Mouse (Mus musculus) gastrocnemius, postnatal 10 days (tissue): ENCODE data around the gene Eif4b. TPM values are rescaled to one million over a fixed set of nuclear protein-coding genes. Genes with fewer than 3 reads are reported as not detected.
A peak's percentile ranks its signal among the peaks of the same experiment; 100 is the strongest.

Experiments used
- DNase-seq: peaks from one replicate; pipeline ENCODE4 v3.0.0; 2021; ENCODE audit warnings: mixed read lengths
- long read RNA-seq, 2 experiments: library from polyadenylated mRNA; stranded (forward); transcript quantifications; one replicate each; pipeline ENCODE4 v2.0.0; 2021
- total RNA-seq, 2 experiments: library from RNA; stranded (reverse); gene quantifications; 2 replicates each; pipeline ENCODE4 v1.2.3; 2021

Eif4b gene
- 100 to 1,000 TPM; 151 to 152 TPM for total RNA-seq
- long read RNA-seq, experiment 1, transcript Eif4b-201 (15 exons, 3,854 nt), result major isoform, 125 of 163 reads
- long read RNA-seq, experiment 1, partial matches to known transcripts, result 33 of 163 reads
- long read RNA-seq, experiment 1, other reads (novel, unspliced or antisense), result 5 of 163 reads
- long read RNA-seq, experiment 2, transcript Eif4b-201 (15 exons, 3,854 nt), result major isoform, 99 of 129 reads
- long read RNA-seq, experiment 2, partial matches to known transcripts, result 22 of 129 reads
- long read RNA-seq, experiment 2, other reads (novel, unspliced or antisense), result 8 of 129 reads

DNA sequence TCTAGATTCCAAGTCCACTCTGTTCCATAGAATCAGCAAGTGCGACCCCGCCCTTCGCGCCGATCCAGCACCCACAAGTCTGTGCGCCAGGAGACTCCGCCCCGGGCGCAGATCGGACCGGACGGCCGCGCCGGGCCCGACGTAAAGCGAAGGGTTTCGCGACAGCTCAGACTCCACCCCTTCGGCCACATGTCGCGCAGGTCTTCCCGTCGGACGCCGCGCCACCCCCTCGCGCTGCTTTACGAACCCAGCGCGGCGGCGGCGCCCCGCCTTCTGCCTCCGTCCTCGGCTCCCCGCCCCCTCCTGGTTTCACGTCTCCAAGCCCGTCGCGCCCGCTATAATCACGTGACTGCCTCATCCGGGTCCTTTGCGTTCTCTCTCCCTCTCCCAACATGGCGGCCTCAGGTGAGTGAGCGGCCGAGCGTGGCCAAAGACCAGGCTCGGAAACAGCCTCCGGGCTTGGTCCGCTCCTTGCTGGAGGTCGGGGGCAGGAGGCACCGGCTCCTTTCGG is at the start of gene Eif4b:
Eif4b (plus strand) TSS at position 215 of the 511 bp plus-strand sequence.
- DNase-seq, result peak; percentile 99

DNA sequence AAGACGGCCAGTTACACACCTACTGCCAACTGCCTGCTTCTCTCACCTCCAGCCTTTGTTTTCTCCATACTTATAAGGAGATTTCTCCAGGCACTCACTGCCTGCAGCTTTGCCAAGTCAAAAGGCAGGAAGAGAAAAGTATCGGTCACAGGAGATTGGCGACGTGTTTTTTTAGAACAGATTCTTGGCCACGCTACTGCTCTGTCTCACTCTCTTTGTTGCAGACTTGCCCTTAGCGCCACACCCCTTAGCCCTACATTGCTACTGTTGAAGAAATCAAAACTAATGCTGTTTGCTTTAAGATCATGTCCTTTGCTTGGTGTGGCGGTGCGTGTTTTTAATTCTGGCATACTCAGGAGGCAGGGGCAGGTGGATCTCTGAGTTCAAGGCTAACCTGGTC is 49.7 kb upstream of the Eif4b start:
- DNase-seq, result no peak

DNA sequence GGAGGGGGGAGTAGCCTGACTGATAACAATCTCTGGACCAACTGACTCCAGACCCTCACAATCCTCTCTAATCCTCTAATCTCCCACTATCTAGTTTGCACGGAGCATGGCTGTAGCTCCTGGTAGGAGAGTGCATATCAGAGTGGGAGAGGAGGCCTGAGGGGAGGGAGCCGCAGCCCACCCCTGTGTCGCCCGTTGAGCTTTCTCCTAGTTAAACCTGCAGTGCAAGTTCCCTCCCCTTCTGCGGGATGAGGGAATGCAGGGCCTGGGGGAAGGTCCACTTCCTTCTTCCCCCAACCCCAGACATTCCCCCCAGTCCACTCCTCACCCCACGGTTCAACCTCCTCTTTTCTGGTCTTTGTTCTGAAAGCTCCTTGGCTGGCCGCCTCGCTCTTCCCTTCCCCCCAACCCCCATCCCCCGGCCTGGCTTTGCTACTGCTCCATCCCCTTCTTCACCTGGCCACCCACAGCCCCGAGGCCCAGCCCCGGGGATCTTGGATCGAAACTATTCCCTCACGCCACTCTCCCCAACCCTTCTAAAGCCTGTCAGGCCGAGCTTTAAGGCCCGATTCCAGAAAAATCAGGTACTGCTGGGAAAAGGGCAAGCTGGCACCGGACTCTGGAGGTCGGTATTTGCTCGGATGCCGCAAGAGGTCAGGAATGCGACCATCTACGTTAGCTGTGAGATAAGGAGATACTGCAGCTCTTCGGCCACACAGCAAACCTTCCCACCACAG is 48.3 kb upstream of the Eif4b start:
- no peak for DNase-seq

GRCm38 (mm10) chr15:102026430-102026829 is 47.1 kb upstream of the Eif4b start:
- no peak for DNase-seq

GRCm38 (mm10) chr15:102028040-102028439 is 45.5 kb upstream of the Eif4b start, which contains the start of gene Krt18:
Gene Krt18, plus strand, starts transcription at chr15:102028180.
- DNase-seq, result no peak

- DNase-seq, result no peak
Measured at GRCm38 (mm10) chr15:102034121-102035053, 39.2 kb upstream of the Eif4b start.

GRCm38 (mm10) chr15:102040277-102040676 is 33.3 kb upstream of the Eif4b start:
- DNase-seq, result no peak

DNA sequence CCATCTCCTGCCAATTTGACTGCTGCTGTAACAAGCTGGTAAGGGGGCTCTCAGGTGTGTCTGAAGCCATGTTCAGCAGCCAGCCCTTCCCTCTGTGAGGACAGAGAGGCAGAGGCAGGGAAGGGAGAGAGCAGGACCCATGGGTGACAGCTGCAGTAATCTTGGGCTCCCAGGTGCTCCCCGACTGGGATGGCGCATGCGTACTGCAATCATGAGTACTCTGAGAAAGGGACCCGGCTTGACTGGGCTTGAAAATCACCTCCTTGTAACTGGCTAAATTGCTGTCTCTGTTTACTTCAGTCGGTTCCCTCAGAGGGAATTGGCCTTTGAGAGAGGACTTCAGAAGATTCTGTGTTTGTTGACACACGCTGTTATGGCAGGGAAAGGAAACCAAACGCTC is 31.6 kb upstream of the Eif4b start:
- DNase-seq, result peak; percentile 11

GRCm38 (mm10) chr15:102044745-102045144 is 28.8 kb upstream of the Eif4b start:
- DNase-seq, result no peak

- DNase-seq, result no peak
Measured at GRCm38 (mm10) chr15:102045691-102046090, 27.9 kb upstream of the Eif4b start.

DNA sequence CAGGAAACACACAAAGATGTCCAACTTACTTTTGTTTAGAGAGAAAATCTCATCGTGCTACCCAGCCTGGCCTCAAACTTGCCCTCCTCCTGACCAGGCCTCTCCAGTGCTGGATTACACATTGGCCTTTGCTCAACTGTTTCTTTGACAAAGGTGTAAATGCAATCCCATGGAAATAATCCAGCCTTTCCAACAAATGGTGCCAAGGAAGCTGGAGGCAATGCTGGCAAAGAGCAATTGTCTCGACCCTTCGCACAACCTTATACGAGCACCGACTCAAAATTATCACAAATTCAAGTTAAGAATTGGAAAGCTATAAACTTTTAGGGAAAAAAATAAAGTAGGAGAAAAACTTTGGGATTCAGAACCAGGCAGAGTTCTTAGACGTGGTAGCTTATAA is 25.6 kb upstream of the Eif4b start:
- no peak for DNase-seq

DNA sequence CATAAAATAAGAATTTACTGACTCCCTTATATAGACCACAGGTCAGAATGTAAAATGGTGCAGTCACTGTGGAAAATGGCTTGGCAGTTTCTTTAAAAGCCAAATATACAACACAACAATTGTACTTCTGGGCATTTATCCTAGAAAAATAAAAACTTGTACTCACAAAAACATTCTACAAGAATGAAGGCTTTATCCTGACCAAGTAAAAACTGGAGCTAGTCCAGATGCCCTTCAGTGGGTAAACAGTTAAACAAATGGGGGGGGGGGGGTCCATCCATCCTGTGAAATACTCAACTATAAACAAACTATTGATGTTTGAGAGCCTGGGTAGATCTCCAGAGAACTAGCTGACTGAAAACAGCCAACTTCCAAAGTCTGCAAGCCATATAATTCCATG is 23.7 kb upstream of the Eif4b start:
- DNase-seq, result no peak

- DNase-seq, result peak; percentile 44
Measured at GRCm38 (mm10) chr15:102051920-102052683, 21.5 kb upstream of the Eif4b start.

- no peak for DNase-seq
Measured at GRCm38 (mm10) chr15:102056495-102057174, 16.9 kb upstream of the Eif4b start.

- peak; percentile 97 for DNase-seq
Measured at GRCm38 (mm10) chr15:102065661-102066325, 7.8 kb upstream of the Eif4b start.

GRCm38 (mm10) chr15:102070476-102071467 is 2.8 kb upstream of the Eif4b start:
- DNase-seq, result no peak

DNA sequence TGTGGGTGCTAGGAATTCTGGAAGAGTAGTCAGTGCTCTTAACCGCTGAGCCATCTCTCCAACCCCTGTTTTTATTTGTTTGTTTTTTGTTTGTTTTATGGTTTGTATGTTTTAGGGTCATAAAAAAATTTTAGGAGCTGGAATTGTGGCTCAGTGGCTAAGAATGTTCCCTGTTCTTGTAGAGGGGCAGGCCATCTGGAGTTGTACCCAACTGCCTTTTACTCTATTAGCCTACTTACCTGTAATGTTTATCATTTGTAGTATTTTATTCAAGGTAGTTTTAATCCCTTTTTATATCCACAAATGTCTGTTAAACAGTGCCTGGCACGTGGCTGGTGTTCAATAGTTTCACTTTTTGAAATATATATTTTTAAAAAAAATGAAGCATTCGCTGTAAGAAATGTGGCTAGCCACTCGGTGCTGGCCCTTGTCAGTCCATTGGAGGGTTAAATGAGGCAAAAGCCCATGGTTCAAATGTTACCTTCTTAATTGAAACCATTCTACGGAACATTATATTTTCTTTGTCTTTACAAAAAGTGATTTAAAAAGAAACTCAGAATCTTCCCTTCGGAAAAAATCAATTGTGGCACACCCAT is 512 bp upstream of the Eif4b start:
- DNase-seq, result no peak

DNA sequence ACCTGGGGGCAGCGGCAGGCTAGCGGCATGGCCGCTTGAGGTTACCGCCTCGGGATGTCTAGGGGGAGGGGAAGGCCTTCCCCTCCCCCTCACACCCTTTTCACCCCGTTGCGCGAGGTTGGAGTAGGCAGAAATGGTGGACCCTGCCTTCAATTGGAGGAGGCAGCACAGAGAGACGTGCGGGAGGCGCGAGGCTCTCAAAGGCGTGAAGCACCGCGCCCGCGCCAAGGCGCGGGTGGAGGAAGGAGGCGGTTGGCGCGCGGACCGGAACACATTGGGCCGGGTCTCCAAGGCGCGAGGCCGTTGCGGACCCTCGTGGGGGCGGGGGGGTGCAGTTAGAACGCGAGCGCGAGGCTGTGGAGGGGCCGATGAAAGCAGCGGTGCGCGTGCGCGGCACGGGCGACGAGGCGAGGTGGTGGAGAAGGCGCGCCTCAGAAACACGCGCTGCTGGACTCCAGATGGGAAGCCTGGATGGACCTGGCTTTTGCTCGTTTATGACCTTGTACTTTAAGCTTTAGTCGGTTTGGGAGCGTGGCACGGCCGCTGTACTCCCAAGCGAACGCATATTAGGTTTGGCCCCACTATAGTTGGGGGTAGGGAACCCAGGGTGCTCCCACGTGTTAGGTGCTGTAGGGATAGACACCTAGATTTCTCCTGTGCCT is 628 bp downstream of the Eif4b start:
- peak; percentile 73 for DNase-seq
